Mouse (Mus musculus) bone marrow macrophage, adult 2 months (primary cell): ENCODE measurements around the gene Specc1l.

Experiments used
- CTCF ChIP-seq: IDR thresholded peaks from 2 replicates; pipeline ENCODE4 v1.5.1; 2012; ENCODE audit warnings: low read depth, mild to moderate bottlenecking, low read length, moderate library complexity
- POLR2A ChIP-seq: IDR thresholded peaks from 2 replicates; pipeline ENCODE4 v1.6.1; 2012; ENCODE audit warnings: mild to moderate bottlenecking, low read depth, low read length, borderline replicate concordance

- TF ChIP-seq CTCF, result no peak
- TF ChIP-seq POLR2A, result no peak
Observed at GRCm38 (mm10) chr10:75235726-75236125, 23.9 kb downstream of the Specc1l start.
